Mouse (Mus musculus) olfactory bulb, adult 2 months (tissue): Measurements from ENCODE around the gene D630045J12Rik.

Experiments
- CTCF ChIP-seq: fragments of 200-500 bp; IDR thresholded peaks from 2 replicates; pipeline ENCODE4 v1.5.1; 2012; ENCODE audit warnings: low read depth, mild to moderate bottlenecking, low read length, moderate library complexity; ENCODE audit not compliant: insufficient read depth
- POLR2A ChIP-seq: fragments of 200-500 bp; IDR thresholded peaks from 2 replicates; pipeline ENCODE4 v1.6.1; 2012; ENCODE audit warnings: mild to moderate bottlenecking, low read depth, low read length, moderate library complexity; ENCODE audit not compliant: insufficient read depth

GRCm38 (mm10) chr6:38201495-38201894 lies 52.3 kb downstream of the D630045J12Rik start:
- TF ChIP-seq CTCF (no peak), POLR2A (no peak)
